In genomic region chr2:154584931-154585601, GRCm38 (mm10) we compare ENCODE assay signal across 16 mouse cellular contexts. TPM values are rescaled to one million over a fixed set of nuclear protein-coding genes. Genes with fewer than 3 reads are reported as not detected.
DNase-seq lines count a peak whose midpoint lies in the region; ATAC-seq lines count a peak whose summit lies in the region.
"Had no signal": no experiment of that assay in that cellular context is flagged by ENCODE, and none has a peak within 500 bp of the region (broad histone marks: within the 10 kb centered on the region; RNA-seq: fewer than 3 reads in every experiment).

No protein-coding gene starts in this region.

- H3K4me3 ChIP-seq in heart, embryonic 10.5 days: no peak overlapping the region
- no peak overlapping the region for H3K4me3 ChIP-seq in neural tube, embryonic 14.5 days (ENCODE audit: low read depth, low read length)
- no peak overlapping the region for H3K4me3 ChIP-seq in forebrain, embryonic 16.5 days (replicated peaks; ENCODE audit: low read length)
- H3K4me3 ChIP-seq: embryonic facial prominence, embryonic 15.5 days; heart, embryonic 13.5 days had no signal

- H3K9me3 ChIP-seq in heart, embryonic 10.5 days: no peaks in the 10 kb centered on the region
- no peaks in the 10 kb centered on the region for H3K9me3 ChIP-seq in neural tube, embryonic 14.5 days (ENCODE audit: control insufficient read depth, low read length)
- H3K9me3 ChIP-seq in forebrain, embryonic 16.5 days (ENCODE audit: control insufficient read depth, low read length): no peaks in the 10 kb centered on the region
- H3K9me3 ChIP-seq: embryonic facial prominence, embryonic 15.5 days had no signal

- H3K27me3 ChIP-seq in heart, embryonic 10.5 days (ENCODE audit: insufficient read depth, poor library complexity, severe bottlenecking): no peaks in the 10 kb centered on the region
- H3K27me3 ChIP-seq in neural tube, embryonic 14.5 days (ENCODE audit: control insufficient read depth, insufficient read depth, low read length): no peaks in the 10 kb centered on the region
- H3K27me3 ChIP-seq in forebrain, embryonic 16.5 days (replicated peaks; ENCODE audit: control insufficient read depth, insufficient read depth, low read length): no peaks in the 10 kb centered on the region
- H3K27me3 ChIP-seq: embryonic facial prominence, embryonic 15.5 days; heart, embryonic 13.5 days had no signal

- H3K36me3 ChIP-seq in heart, embryonic 10.5 days: no peaks in the 10 kb centered on the region; the same call in 1 of the 2 replicates
- H3K36me3 ChIP-seq in neural tube, embryonic 14.5 days (ENCODE audit: control insufficient read depth, insufficient read depth, low read length): 0 out of 2 replicates have a peak, but pooled peaks cover 5% of the 10 kb centered on the region
- H3K36me3 ChIP-seq in forebrain, embryonic 16.5 days (ENCODE audit: control insufficient read depth, insufficient read depth): no peaks in the 10 kb centered on the region

- no peak overlapping the region for H3K27ac ChIP-seq in heart, embryonic 10.5 days
- no peak overlapping the region for H3K27ac ChIP-seq in neural tube, embryonic 14.5 days (ENCODE audit: low read depth, low read length)
- H3K27ac ChIP-seq in forebrain, embryonic 16.5 days (ENCODE audit: low read length): peak overlapping the region; percentile 85
- H3K27ac ChIP-seq: heart, embryonic 13.5 days; kidney, postnatal 0 days had no signal

- ATAC-seq in neural tube, embryonic 14.5 days (ENCODE audit: low read depth): peak; percentile 8; the same call in 1 of the 2 replicates
- no peak for ATAC-seq in forebrain, embryonic 16.5 days
- ATAC-seq in megakaryocyte-erythroid progenitor cell, adult 5-6 weeks (replicated peaks; ENCODE audit: low FRiP score, low TSS enrichment, poor library complexity, severe bottlenecking): no peak
- ATAC-seq: inflammation-experienced regulatory T-cells, adult 6 months had no signal

- peaks cover 17% of the 10 kb centered on the region for H3K4me1 ChIP-seq in heart, embryonic 10.5 days
- 0 out of 2 replicates have a peak, but pooled peaks cover 4% of the 10 kb centered on the region for H3K4me1 ChIP-seq in neural tube, embryonic 14.5 days (ENCODE audit: control insufficient read depth, insufficient read depth, low read length)
- peaks cover 32% of the 10 kb centered on the region for H3K4me1 ChIP-seq in forebrain, embryonic 16.5 days (replicated peaks; ENCODE audit: control insufficient read depth, insufficient read depth, low read length)

- no peak overlapping the region for H3K9ac ChIP-seq in neural tube, embryonic 14.5 days (replicated peaks; ENCODE audit: low read depth, low read length)
- H3K9ac ChIP-seq in forebrain, embryonic 16.5 days (replicated peaks; ENCODE audit: low read depth, low read length): no peak overlapping the region
- H3K9ac ChIP-seq: embryonic facial prominence, embryonic 15.5 days; heart, embryonic 13.5 days had no signal

- DNase-seq in heart, adult 11 months: peak; percentile 76
- DNase-seq in heart, embryonic 10.5 days (ENCODE audit: low spot score): no peak
- DNase-seq in neural tube, embryonic 10.5 days (ENCODE audit: extremely low spot score, low spot score): no peak
- DNase-seq in frontal cortex, adult 2 months (ENCODE audit: extremely low spot score in 1 of 2, low spot score in 1 of 2): no peak
- no peak for DNase-seq in urinary bladder, postnatal 4 days (ENCODE audit: low spot score in 2 of 2)
- DNase-seq: liver; lung, postnatal 4 days had no signal

- 62% methylated on average over 17 of the region's 17 CpGs for WGBS in heart, embryonic 10.5 days
- 50% methylated on average over 17 of the region's 17 CpGs for WGBS in neural tube, embryonic 14.5 days
- WGBS in forebrain, embryonic 16.5 days: 42% methylated on average over 17 of the region's 17 CpGs

- H3K4me2 ChIP-seq in neural tube, embryonic 14.5 days (ENCODE audit: low read depth, low read length): no peak overlapping the region
- no peak overlapping the region for H3K4me2 ChIP-seq in forebrain, embryonic 16.5 days (ENCODE audit: low read length)
- H3K4me2 ChIP-seq: embryonic facial prominence, embryonic 15.5 days; heart, embryonic 13.5 days had no signal

RNA-seq across cellular contexts. Expression of gene E2f1, which starts 15.4 kb away (rescaled TPM):
- polyA plus RNA-seq in heart, embryonic 10.5 days (2016; fragmentation: Nextera tagmentation; extraction: Ambion mirVana): 18.0 and 18.6 TPM in 2 replicates
- 0.92 and 1.8 TPM in 2 replicates for polyA plus RNA-seq in neural tube, embryonic 14.5 days (2014; fragmentation: Nextera tagmentation; extraction: Ambion mirVana)
- 10.8 and 12.1 TPM in 2 replicates for polyA plus RNA-seq in forebrain, embryonic 16.5 days (2015; fragmentation: Nextera tagmentation; extraction: Ambion mirVana)
- polyA plus RNA-seq in frontal cortex, adult 2 months (2012; rRNA removed): 10.9 and 11.7 TPM in 2 replicates
- 25.3 and 26.1 TPM in 2 replicates for total RNA-seq in megakaryocyte-erythroid progenitor cell, adult 5-6 weeks (2014; fragmentation: Nextera tagmentation)
- total RNA-seq in megakaryocyte-erythroid progenitor cell, adult 5-6 weeks (2017): 7.0 and 7.8 TPM in 2 replicates

RNA-seq across cellular contexts. Expression of gene Pxmp4, which starts 18.4 kb away (rescaled TPM):
- polyA plus RNA-seq in heart, embryonic 10.5 days (2016; fragmentation: Nextera tagmentation; extraction: Ambion mirVana): 19.9 and 21.5 TPM in 2 replicates
- 16.0 and 17.5 TPM in 2 replicates for polyA plus RNA-seq in neural tube, embryonic 14.5 days (2014; fragmentation: Nextera tagmentation; extraction: Ambion mirVana)
- polyA plus RNA-seq in forebrain, embryonic 16.5 days (2015; fragmentation: Nextera tagmentation; extraction: Ambion mirVana): 12.0 and 14.8 TPM in 2 replicates
- 18.6 and 20.7 TPM in 2 replicates for polyA plus RNA-seq in frontal cortex, adult 2 months (2012; rRNA removed)
- total RNA-seq in megakaryocyte-erythroid progenitor cell, adult 5-6 weeks (2014; fragmentation: Nextera tagmentation): 17.3 and 18.1 TPM in 2 replicates
- 9.1 and 12.4 TPM in 2 replicates for total RNA-seq in megakaryocyte-erythroid progenitor cell, adult 5-6 weeks (2017)

RNA-seq across cellular contexts. Expression of gene Necab3, which starts 26.4 kb away (rescaled TPM):
- 0.94 and 1.6 TPM in 2 replicates for polyA plus RNA-seq in heart, embryonic 10.5 days (2016; fragmentation: Nextera tagmentation; extraction: Ambion mirVana)
- polyA plus RNA-seq in neural tube, embryonic 14.5 days (2014; fragmentation: Nextera tagmentation; extraction: Ambion mirVana): 11.5 and 16.8 TPM in 2 replicates
- polyA plus RNA-seq in forebrain, embryonic 16.5 days (2015; fragmentation: Nextera tagmentation; extraction: Ambion mirVana): 22.0 and 27.1 TPM in 2 replicates
- 122 and 145 TPM in 2 replicates for polyA plus RNA-seq in frontal cortex, adult 2 months (2012; rRNA removed)
- 3.1 and 6.1 TPM in 2 replicates for total RNA-seq in megakaryocyte-erythroid progenitor cell, adult 5-6 weeks (2014; fragmentation: Nextera tagmentation)
- total RNA-seq in megakaryocyte-erythroid progenitor cell, adult 5-6 weeks (2017): 0.09 and 1.8 TPM in 2 replicates

RNA-seq across cellular contexts. Expression of gene Zfp341, which starts 28.0 kb away (rescaled TPM):
- polyA plus RNA-seq in heart, embryonic 10.5 days (2016; fragmentation: Nextera tagmentation; extraction: Ambion mirVana): 0.87 and 0.95 TPM in 2 replicates
- 2.0 and 2.1 TPM in 2 replicates for polyA plus RNA-seq in neural tube, embryonic 14.5 days (2014; fragmentation: Nextera tagmentation; extraction: Ambion mirVana)
- polyA plus RNA-seq in forebrain, embryonic 16.5 days (2015; fragmentation: Nextera tagmentation; extraction: Ambion mirVana): 2.6 and 3.3 TPM in 2 replicates
- polyA plus RNA-seq in frontal cortex, adult 2 months (2012; rRNA removed): 10.0 and 10.5 TPM in 2 replicates
- total RNA-seq in megakaryocyte-erythroid progenitor cell, adult 5-6 weeks (2014; fragmentation: Nextera tagmentation): 5.1 and 7.1 TPM in 2 replicates
- 0.30 and 1.1 TPM in 2 replicates for total RNA-seq in megakaryocyte-erythroid progenitor cell, adult 5-6 weeks (2017)

RNA-seq across cellular contexts. Expression of gene 4930519P11Rik, which starts 28.2 kb away (rescaled TPM):
- 0.32 and 0.69 TPM in 2 replicates for polyA plus RNA-seq in heart, embryonic 10.5 days (2016; fragmentation: Nextera tagmentation; extraction: Ambion mirVana)
- 0.92 TPM in 1 of 2 replicates, not detected in the other for polyA plus RNA-seq in neural tube, embryonic 14.5 days (2014; fragmentation: Nextera tagmentation; extraction: Ambion mirVana)
- not detected in 2 replicates for polyA plus RNA-seq in forebrain, embryonic 16.5 days (2015; fragmentation: Nextera tagmentation; extraction: Ambion mirVana)
- 0.48 TPM in 1 of 2 replicates, not detected in the other for polyA plus RNA-seq in frontal cortex, adult 2 months (2012; rRNA removed)
- not detected in 2 replicates for total RNA-seq in megakaryocyte-erythroid progenitor cell, adult 5-6 weeks (2014; fragmentation: Nextera tagmentation)
- not detected in 2 replicates for total RNA-seq in megakaryocyte-erythroid progenitor cell, adult 5-6 weeks (2017)
- total RNA-seq: adrenal gland, adult 18-20 months; MEL had no signal
- polyA plus RNA-seq: heart, embryonic 13.5 days; inflammation-experienced regulatory T-cells, adult 6 months had no signal
